Mouse (Mus musculus) macrophage (primary cell): ENCODE measurements around the gene Ccdc175. TPM values are rescaled to one million over a fixed set of nuclear protein-coding genes. Genes with fewer than 3 reads are reported as not detected.

Experiments
- H3K27ac ChIP-seq: fragments of 350-480 bp; formaldehyde crosslinking; 2 replicates; pipeline ENCODE4 v1.9.0; 2021
- H3K36me3 ChIP-seq: fragments of 350-480 bp; formaldehyde crosslinking; 2 replicates; pipeline ENCODE4 v1.9.0; 2021; ENCODE audit errors: inconsistent target
- H3K4me3 ChIP-seq: fragments of 350-480 bp; formaldehyde crosslinking; 2 replicates; pipeline ENCODE4 v1.9.0; 2021; ENCODE audit errors: inconsistent target
- H3K79me2 ChIP-seq: fragments of 350-480 bp; formaldehyde crosslinking; 2 replicates; pipeline ENCODE4 v1.9.0; 2021; ENCODE audit errors: inconsistent target
- WGBS: methylation state at CpG from one replicate; pipeline ENCODE4 v1.1.7; 2026; ENCODE audit warnings: inconsistent platforms; ENCODE audit not compliant: missing documents; 5-methylcytosine and 5-hydroxymethylcytosine counted together
- polyA plus RNA-seq: library from polyadenylated mRNA; stranded (reverse); fragments of 250-400 nt; gene quantifications from 3 replicates; pipeline ENCODE4 v1.2.4, GENCODE M21; 2018; ENCODE audit warnings: inconsistent platforms

Ccdc175 gene
- polyA plus RNA-seq, 1 experiment from 2014 or later: not detected

GRCm38 (mm10) chr12:72158421-72158820 lies 26.4 kb downstream of the Ccdc175 start:
- H3K36me3 ChIP-seq: no peaks in the 10 kb centered on the region
- no peak overlapping the region for H3K4me3 ChIP-seq
- no peak overlapping the region for H3K27ac ChIP-seq
- 73% methylated on average over 3 of the region's 4 CpGs for WGBS
- H3K79me2 ChIP-seq: no peaks in the 10 kb centered on the region

- 91% methylated on average over 4 of the region's 4 CpGs for WGBS
- no peak overlapping the region for H3K4me3 ChIP-seq
- no peaks in the 10 kb centered on the region for H3K79me2 ChIP-seq
- H3K36me3 ChIP-seq: no peaks in the 10 kb centered on the region
- H3K27ac ChIP-seq: no peak overlapping the region
These were observed 34.0 kb downstream of the Ccdc175 start for GRCm38 (mm10) chr12:72150786-72151185.

- no peaks in the 10 kb centered on the region for H3K79me2 ChIP-seq
- 71% methylated on average over 10 of the region's 10 CpGs for WGBS
- H3K36me3 ChIP-seq: no peaks in the 10 kb centered on the region
- H3K27ac ChIP-seq: no peak overlapping the region
- H3K4me3 ChIP-seq: no peak overlapping the region
These were observed 55.6 kb downstream of the Ccdc175 start for GRCm38 (mm10) chr12:72129203-72129602.

- no peaks in the 10 kb centered on the region for H3K36me3 ChIP-seq
- H3K27ac ChIP-seq: no peak overlapping the region
- 85% methylated on average over 17 of the region's 23 CpGs for WGBS
- no peak overlapping the region for H3K4me3 ChIP-seq
- H3K79me2 ChIP-seq: no peaks in the 10 kb centered on the region
These were observed 69.0 kb downstream of the Ccdc175 start for GRCm38 (mm10) chr12:72115686-72116345.

- 92% methylated on average over 6 of the region's 6 CpGs for WGBS
- H3K79me2 ChIP-seq: no peaks in the 10 kb centered on the region
- H3K36me3 ChIP-seq: no peaks in the 10 kb centered on the region
- H3K4me3 ChIP-seq: no peak overlapping the region
- H3K27ac ChIP-seq: no peak overlapping the region
These were observed 69.7 kb downstream of the Ccdc175 start for GRCm38 (mm10) chr12:72115126-72115525.

GRCm38 (mm10) chr12:72104525-72105281 lies 80.1 kb downstream of the Ccdc175 start:
- Histone ChIP-seq H3K27ac (no peak overlapping the region), H3K36me3 (peaks cover 13% of the 10 kb centered on the region; the same call in 1 of the 2 replicates), H3K4me3 (no peak overlapping the region), H3K79me2 (no peaks in the 10 kb centered on the region)
- WGBS: 50% methylated on average over 14 of the region's 14 CpGs

GRCm38 (mm10) chr12:72104027-72104426 lies 80.8 kb downstream of the Ccdc175 start:
- Histone ChIP-seq H3K27ac (no peak overlapping the region), H3K36me3 (peaks cover 15% of the 10 kb centered on the region; the same call in 1 of the 2 replicates), H3K4me3 (no peak overlapping the region), H3K79me2 (no peaks in the 10 kb centered on the region)
- WGBS: 94% methylated on average over 5 of the region's 5 CpGs

- 96% methylated on average over 6 of the region's 6 CpGs for WGBS
- H3K27ac ChIP-seq: no peak overlapping the region
- peaks cover 17% of the 10 kb centered on the region; the same call in 1 of the 2 replicates for H3K36me3 ChIP-seq
- no peaks in the 10 kb centered on the region for H3K79me2 ChIP-seq
- no peak overlapping the region for H3K4me3 ChIP-seq
These were observed 82.1 kb downstream of the Ccdc175 start for GRCm38 (mm10) chr12:72102776-72103175.

GRCm38 (mm10) chr12:72096966-72097365 lies 87.9 kb downstream of the Ccdc175 start:
- WGBS: 97% methylated on average over 8 of the region's 8 CpGs
- Histone ChIP-seq H3K27ac (no peak overlapping the region), H3K36me3 (peaks cover 72% of the 10 kb centered on the region), H3K4me3 (no peak overlapping the region), H3K79me2 (no peaks in the 10 kb centered on the region)

- 97% methylated on average over 4 of the region's 4 CpGs for WGBS
- no peak overlapping the region for H3K27ac ChIP-seq
- peaks cover 12% of the 10 kb centered on the region; the same call in 1 of the 2 replicates for H3K79me2 ChIP-seq
- no peak overlapping the region for H3K4me3 ChIP-seq
- H3K36me3 ChIP-seq: peaks cover 46% of the 10 kb centered on the region
These were observed 95.0 kb downstream of the Ccdc175 start for GRCm38 (mm10) chr12:72089802-72090201.

- peak overlapping the region; percentile 83 for H3K27ac ChIP-seq
- 3% methylated on average over 18 of the region's 18 CpGs for WGBS
- H3K4me3 ChIP-seq: peak overlapping the region; percentile 73
- H3K79me2 ChIP-seq: peaks cover 12% of the 10 kb centered on the region; the same call in 1 of the 2 replicates
- H3K36me3 ChIP-seq: peaks cover 13% of the 10 kb centered on the region; the same call in 1 of the 2 replicates
These were observed 98.5 kb downstream of the Ccdc175 start for GRCm38 (mm10) chr12:72086166-72086825.

- Histone ChIP-seq H3K27ac (peak within 1 kb of the TSS; percentile 83), H3K36me3 (peaks cover 6% of the 10 kb centered on the region; the same call in 1 of the 2 replicates), H3K79me2 (peaks cover 12% of the 10 kb centered on the region; the same call in 1 of the 2 replicates), H3K4me3 (peak within 1 kb of the TSS; percentile 73)
- under 1% methylated on average over 56 of the region's 60 CpGs for WGBS
These were observed 99.3 kb downstream of the Ccdc175 start, which contains the start of the genes L3hypdh and Jkamp for GRCm38 (mm10) chr12:72085329-72086165. TSS of gene L3hypdh (minus strand) at chr12:72085439. TSS of gene Jkamp (plus strand) at chr12:72085589.

- Histone ChIP-seq H3K36me3 (peaks cover under 1% of the 10 kb centered on the region; the same call in 1 of the 2 replicates), H3K27ac (no peak overlapping the region), H3K79me2 (peaks cover 12% of the 10 kb centered on the region; the same call in 1 of the 2 replicates), H3K4me3 (peak overlapping the region; percentile 73)
- under 1% methylated on average over 31 of the region's 31 CpGs for WGBS
These were observed 99.9 kb downstream of the Ccdc175 start for GRCm38 (mm10) chr12:72085024-72085328.
